Mouse (Mus musculus): Measurements from ENCODE around the gene Tmem117. TPM values are rescaled to one million over a fixed set of nuclear protein-coding genes. Genes with fewer than 3 reads are reported as not detected.

Gene Tmem117
- total RNA-seq, 2 experiments from 2014 or later = 3.1 to 3.3 TPM

DNA sequence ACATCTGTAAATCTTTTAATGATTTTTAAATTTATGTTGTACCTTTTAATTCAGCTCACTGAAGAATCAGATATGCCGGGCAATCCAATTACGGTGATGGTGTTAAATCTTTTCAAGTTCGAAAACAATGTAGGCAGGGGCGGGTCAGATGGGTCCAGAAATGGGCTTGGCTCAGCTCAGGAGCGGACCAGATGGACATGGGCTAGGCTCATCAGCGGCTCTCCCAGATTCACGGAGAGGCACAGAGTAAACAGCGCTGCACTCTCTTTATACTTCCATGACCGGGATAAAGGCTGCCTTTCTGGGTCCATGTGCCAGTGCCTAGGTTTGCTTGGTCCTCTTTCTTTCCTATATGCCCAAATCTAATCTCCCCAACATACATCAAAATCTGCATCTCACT lies 366.3 kb downstream of the Tmem117 start:
- no peak for DNase-seq (ENCODE audit: low spot score in 2 of 2)

DNA sequence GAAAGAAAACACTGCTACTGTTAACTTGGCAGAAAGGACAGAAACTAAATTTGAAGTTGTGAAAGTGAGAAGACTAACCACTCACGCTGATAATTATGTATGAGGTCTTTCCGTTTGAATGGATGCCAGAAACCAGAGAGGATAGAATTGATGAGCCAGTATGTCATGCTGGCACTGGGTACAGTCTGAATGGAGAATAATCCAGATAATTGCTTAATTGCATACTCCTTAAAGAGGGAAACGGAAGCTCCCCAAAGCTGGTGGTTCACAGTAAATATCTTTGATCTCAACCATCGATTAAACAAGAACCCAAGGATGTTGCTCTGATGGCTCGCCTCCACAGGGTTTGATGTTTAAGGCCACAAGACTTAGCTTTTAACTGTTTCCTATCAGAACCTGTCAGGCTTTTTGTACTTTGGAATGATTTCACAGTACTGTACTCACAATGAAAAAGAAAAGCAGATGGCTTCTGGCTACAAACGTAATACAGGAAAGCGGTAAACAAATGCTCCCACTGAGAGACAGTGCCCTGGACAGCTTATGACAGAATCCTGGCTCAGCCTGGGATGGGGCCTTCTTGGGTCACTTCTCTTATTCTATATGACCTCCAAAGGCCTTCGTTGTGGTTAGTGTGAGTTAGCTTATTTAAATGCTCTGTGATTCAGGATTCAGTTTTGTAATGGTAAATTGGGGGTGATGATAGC lies 376.2 kb downstream of the Tmem117 start:
- no peak for DNase-seq (ENCODE audit: low spot score in 2 of 2)

DNA sequence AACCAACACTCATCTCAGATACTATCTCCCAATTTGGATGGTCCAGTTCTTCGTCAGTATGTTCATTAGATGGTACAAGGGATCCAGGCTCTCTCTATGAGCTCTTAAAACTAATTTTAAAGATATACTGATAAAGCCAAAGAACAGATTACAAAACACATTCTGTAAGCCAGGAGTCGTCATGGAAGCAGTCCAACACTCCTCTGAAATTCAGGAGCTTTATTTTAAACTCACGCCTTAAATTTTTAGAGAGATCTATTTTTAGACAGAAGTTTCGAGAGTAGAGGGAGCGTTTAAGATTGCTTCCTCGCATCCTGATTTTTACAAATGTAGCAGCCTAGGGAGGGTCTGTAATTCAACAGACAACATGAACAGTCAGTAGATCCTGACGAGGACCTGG lies 393.2 kb downstream of the Tmem117 start:
- DNase-seq (ENCODE audit: low spot score in 2 of 2) = no peak

DNA sequence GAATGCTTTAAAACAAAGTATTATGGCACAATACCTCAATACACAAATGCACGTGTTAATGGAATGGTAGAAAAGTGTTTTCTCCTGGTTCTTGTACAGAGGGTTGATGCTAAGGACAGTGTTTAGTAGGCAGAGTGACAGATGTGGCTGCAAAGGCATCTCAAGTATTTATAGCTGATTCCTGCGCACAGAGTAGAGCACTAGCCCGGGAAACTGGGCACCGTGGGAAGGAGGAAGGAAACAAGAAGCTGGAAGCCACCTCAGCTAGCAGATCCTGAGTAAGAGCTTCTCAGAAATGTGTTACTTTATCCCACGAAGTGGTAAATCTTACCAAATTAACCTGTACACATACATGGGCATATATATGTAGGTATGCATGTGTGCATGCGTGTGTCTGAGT lies 395.4 kb downstream of the Tmem117 start:
- DNase-seq (ENCODE audit: low spot score in 2 of 2) = no peak

DNA sequence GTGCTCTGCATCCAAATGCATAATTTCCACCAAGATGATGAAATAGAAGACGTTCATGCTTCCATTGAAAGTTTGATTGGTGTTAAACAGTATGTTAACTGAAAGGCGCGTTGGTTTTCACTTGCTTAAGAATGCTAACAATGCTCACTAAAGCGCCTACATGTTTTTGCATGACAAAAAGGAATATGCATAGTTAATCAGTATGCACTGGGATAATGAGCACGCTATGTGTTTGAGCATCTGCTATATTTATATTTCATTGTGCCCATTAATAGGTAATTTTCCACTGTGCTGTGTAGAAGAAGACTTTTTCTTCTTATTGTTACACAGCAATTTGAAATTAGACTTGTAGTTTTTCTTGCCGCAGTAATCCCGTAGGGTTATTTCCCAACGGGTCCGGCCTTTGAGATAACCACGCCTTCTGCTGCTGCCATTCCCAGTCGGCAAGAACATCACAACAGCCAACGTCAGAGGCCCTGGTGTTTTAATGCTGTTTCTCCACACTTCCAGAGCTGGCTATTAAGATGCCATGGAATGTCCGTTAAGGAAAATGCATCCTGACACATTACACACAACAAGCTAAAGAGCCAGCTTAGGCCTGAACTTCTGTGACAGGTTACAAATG lies 399.9 kb downstream of the Tmem117 start:
- no peak for DNase-seq (ENCODE audit: low spot score in 2 of 2)

DNA sequence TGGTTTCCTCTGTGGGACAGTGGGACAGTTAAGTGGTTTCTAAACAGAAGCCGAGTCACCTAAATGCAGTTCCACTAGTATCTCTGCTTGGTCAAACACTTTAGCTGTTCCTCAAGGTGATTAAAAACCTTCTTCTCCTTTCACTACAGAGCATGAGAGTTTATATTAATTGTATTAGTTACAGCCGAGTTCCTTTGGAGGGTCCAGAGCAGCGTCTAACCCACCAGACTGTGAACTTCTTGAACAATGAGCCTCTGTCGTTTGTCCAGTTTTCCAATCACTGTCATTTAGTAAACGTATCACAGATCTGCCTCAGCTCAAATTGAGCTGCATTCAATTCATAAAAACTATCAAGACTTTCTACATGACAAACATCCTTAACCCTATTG lies 400.4 kb downstream of the Tmem117 start:
- no peak for DNase-seq (ENCODE audit: low spot score in 2 of 2)

DNA sequence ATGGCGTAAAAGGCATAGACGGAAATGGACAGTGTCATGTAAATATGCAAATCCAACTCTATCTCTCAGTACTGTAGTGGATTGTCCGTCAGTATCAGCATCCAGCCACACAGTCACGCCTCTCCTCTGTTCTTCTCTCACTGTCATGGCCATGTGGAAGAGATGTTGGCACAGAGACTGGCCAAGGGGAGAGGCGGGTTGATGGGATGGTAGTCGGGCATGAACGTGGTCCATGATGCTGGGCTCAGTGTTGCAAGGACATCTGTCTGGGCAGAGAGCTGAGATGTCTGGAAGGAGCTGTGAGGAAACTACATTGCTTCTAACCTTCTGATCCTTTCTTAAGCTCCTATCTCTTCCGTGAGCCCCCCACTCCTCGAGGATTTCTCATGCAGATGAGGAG lies 413.4 kb downstream of the Tmem117 start:
- no peak for DNase-seq (ENCODE audit: low spot score in 2 of 2)

DNA sequence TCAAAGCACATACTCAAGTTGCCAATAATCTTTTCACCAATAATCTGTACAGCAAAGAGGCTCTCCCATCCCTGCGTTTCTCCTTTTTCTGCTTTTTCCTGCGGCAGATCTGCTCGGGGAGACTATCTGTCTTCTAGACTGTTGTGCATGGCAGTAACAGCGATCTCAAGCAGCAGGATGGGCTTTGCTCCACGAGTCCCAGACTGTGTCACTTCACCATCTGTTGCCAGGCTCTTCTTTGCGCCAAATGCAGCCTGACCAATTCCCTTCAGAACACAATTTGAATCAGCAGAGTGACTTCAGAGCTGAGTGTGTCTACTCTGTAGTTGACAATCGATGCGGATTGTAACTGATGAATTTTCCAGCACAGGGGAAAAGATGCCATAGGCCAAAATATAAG lies 415.0 kb downstream of the Tmem117 start:
- DNase-seq (ENCODE audit: low spot score in 2 of 2) = no peak

DNA sequence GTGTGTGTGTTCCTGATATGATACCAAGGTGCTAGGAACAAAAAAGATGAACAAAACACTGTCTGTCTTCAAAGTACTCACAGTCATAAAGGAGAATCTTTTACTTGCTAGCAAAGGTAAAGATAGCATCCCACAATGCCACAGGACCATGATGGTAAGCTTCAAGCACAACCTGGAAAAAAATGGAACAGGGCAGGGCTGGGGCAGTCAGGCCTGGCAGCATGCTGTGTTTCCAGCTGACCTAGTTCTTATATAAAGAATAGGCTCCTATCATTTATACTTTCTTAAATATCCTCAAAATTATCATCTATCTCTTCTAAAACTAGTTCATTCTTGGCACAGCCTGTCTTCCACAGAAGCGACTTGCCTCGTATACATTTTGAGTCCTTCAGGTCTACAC lies 418.5 kb downstream of the Tmem117 start:
- no peak for DNase-seq (ENCODE audit: low spot score in 2 of 2)

DNA sequence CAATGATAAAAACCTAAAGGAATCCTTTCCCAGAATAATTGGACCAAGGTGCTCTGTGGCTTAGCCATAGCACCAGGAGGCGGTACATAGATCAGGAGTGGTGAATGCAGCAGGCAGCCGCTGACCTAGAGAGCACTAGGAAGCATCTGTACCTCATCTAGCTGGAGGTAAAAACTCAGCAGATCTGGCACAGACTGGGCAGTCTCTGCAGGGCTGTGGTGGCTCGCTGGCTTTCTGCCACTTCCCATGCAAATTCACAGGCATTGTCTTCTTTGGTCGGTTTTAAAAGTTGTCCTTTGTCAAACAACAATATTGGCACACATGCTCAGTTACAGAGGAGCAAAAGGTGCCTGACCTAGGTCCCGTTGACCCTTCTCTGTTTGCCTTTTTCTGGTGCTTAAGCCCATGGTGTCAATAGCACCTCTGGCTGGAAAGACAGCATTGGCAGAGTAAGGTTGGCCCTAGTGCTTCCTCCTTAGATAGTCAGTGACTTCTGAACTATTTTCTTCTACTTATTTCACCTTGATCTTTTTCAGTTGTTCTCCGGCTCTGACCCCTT lies 420.2 kb downstream of the Tmem117 start:
- DNase-seq (ENCODE audit: low spot score in 2 of 2) = no peak

DNA sequence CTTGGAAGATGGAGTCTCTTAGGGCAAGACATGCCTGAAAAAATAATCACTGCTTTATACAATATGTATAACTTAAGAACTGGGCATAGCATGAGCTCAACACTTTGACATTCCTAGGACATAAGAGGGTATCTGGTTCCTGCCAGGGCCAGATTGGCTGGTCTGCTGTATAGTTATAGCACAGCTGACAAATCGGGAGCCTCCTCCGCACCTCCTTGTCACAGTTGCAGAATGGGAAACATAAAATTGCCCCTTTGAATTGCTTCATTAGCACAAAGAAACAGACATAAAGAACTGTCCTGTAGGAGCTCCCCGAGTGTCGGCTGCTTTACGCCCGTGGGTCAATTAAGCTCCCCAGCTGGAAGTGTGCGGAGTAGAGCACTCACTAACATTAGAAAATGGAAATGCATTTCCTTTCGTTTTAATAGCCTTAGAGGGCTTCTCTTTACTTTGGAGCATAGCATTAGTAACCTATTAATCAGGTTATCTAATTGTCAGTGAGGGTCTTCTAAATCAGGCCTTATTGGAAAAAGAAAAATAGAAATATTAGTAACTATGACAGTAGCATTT lies 426.1 kb downstream of the Tmem117 start:
- no peak for DNase-seq (ENCODE audit: low spot score in 2 of 2)

DNA sequence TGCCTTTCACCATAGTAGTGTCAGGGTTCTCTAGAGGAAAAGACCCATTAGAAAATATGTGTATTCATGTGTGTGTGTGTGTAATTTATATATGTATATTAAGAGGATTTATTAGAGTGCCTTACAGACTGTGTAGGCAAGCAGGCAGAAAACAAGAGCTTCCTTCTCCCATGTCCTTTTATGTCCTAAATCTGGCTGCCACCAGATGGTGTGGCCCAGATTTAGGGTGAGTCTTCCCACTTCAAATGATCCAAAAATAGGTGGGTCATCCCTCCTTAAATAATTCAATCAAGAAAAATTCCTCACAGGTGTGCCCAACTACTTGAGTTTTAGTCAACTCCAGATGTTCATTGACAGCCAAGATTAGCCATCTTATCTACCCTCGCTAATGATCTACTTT lies 439.0 kb downstream of the Tmem117 start:
- no peak for DNase-seq (ENCODE audit: low spot score in 2 of 2)

DNA sequence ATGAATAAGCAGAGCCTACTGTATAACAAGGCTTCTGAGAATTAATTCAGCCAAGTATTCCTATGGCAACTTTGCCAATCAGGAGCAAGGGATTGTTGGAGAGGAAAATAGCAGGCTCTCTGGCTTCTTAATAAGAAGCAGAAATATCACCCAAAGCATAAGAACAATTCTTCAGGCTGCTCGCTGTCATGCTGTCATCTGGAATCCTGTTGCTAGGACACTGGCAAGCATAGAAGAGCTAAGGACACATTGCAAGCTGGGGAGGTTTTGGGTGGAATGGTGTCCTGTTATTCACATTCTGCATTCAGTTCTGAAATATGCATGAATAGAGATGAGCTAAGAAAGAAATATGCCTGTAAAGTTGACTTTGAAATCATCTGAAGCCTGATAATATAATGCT lies 439.8 kb downstream of the Tmem117 start:
- no peak for DNase-seq (ENCODE audit: low spot score in 2 of 2)

DNA sequence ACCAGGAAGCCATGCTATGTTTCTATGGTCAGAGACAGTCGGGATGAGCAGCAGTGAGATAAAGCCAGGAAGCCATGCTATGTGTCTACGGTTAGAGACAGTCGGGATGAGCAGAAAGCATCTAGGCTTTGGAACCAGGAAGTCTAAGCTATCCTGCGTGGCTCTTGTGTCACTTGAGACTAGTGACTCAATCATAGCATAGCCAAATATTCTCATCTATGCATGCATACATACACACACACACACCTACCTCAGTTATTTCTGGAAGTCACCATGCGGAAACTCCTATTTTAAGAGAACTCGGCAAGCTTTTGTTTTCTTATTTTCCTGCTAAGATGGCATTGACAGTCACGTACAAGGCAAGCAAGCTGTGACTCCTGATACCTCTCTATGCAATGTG lies 441.8 kb downstream of the Tmem117 start:
- no peak for DNase-seq (ENCODE audit: low spot score in 2 of 2)

DNA sequence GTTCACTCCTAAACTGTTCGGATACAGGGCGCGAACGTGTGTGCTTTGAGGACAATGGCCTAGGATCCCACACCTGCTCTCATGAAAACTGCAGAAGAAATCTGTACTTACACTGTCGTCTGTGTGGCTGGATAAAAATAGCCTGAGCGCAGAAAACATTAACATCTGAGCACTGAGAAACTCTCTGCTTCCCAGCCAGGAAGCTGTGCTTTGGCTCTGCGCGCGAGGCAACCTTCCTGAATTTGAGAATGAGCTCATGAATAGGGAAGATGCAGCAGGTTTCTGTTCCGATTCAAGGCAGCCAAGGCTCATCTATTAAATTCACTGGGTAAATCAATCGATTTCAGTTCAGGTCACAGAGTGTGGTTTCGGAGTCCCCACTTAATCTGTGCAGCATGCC lies 446.3 kb downstream of the Tmem117 start:
- no peak for DNase-seq (ENCODE audit: low spot score in 2 of 2)

DNA sequence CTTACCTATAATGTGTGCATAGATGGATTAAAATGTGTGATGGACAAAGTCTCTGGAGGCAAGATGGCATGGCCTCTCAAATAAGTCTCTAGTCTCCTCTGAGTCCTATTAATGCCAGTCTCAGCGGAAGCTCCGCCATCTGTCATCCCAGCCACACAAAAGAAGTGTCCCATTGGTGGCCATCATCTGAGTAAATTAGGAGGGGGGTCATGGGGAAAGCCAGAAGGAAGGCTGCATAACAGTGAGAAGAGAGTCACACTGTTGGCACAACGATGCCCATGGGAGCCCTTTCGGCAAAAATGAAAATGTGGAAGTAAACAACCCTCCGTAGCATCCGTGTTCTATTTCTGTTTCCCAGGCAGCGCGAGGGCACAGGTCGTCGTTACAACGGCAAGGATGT lies 452.6 kb downstream of the Tmem117 start:
- no peak for DNase-seq (ENCODE audit: low spot score in 2 of 2)

DNA sequence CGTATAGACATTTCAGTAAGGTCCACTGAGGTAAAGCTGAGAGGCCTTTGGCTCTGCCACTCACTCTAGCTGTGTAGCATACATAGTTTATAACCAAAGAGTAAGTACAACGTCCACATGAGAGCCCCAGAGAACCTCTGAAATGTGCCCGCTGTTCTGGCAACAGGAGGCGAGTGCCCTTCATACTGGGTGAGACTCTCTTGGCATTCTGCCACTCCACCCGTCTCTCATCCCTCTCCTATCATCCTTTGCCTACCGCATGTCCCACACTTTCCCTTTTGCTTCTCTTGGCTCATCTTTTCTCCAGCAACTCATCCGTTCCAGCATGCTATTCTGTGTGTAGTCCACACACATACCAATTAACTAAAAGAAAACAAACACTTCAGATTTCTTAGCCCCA lies 456.9 kb downstream of the Tmem117 start:
- DNase-seq (ENCODE audit: low spot score in 2 of 2) = peak in 1 of 2 experiments; percentile 7

DNA sequence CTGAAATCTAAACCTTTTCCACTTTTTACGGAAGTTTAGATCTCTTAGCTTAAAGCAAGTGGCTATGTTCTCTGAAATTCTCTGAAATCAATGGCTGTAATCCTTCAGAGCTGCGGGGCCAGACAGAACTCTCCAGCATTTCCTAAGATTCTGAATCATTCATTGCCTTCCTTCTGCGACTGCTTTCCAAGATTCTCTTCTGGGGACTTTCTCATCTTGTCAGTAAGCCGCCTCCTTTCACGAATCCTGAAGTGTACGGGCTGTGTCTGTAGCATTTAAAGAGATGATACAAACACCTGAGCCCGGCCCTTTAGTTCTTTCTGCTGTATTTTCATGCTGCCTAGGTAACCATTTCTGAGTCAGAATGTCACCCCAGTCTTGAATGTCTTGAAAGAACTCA lies 471.1 kb downstream of the Tmem117 start:
- DNase-seq (ENCODE audit: low spot score in 2 of 2) = no peak

DNA sequence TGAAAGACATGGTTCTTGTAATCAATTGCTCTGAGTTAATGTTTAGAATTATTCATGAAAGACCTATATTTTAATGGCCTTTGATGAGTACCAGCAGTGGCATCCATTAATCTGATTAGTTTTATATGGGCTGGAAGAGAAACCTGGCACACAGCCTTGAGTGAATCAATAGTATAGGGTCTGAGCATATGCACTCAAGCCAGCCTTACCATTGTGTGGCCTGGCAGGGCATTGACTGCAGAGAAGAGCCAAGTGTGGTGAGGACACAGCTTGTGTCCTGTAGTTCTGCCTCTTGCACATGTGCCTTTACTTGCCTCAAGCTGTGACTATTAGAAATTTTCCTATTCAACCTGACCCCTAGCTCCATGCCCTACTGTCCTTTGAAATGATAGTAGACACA lies 472.5 kb downstream of the Tmem117 start:
- DNase-seq (ENCODE audit: low spot score in 2 of 2) = no peak

DNA sequence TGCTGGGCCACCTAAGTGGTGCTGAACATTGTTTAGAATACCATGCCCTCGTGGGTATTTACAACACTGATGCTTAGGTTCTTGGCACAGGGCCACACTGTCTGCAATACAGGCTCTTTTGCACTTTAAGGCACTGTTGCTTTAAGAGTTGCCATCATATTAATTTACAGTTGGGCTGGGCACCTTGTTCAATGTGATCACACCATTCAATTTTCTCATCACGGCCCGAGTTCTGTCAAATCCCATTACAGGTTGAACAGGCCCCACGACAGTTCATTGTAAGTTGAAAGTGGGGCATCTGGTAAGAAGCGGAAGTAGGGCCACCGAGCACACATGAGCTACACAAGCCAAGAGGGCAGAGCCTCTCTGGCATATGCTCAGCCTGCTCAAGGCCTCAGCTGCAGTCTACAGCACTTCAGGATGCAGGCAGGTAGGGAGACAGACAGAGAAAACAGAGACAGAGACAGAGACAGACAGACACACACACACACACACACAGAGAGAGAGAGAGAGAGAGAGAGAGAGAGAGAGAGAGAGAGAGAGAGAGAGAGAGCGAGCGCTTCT lies 478.3 kb downstream of the Tmem117 start:
- no peak for DNase-seq (ENCODE audit: low spot score in 2 of 2)

DNA sequence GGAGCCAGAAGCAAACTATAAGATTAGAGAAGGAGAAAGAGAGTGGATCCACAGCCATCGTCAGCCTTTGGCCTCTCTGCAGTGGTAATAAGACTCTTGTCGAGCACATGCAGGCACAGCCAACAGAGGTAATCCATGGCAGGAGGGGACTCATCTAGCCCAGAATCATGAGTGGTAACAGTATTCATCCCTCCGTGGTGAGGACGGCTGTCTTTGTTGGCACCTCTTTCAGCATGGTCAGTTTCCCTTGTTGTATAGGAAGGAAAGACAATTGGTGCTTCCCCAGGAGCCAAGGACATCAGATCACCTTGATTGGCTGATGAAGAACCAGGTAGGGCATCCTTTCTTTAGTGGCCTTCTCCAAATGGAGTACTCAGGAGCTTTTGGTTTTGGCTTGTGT lies 479.6 kb downstream of the Tmem117 start:
- no peak for DNase-seq (ENCODE audit: low spot score in 2 of 2)

DNA sequence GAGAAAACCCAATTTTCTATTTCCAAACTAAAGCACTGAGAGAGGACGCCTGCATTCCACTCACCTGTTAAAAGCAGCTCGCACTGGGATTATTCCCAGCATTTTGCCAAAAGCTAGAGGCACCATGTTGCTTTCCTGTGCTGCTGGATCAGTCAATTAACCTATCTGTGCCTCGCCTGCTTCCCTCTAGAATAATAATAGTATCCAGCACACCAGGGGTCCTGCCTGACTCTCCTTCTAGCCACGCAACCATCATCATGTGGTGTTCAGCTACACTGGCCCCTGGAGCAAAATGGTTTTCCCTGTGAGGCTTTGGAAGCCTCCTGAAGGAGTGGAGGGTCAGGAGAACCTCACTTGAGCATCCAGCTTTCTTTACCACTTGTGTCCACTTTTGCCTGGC lies 502.4 kb downstream of the Tmem117 start:
- no peak for DNase-seq (ENCODE audit: low spot score in 2 of 2)
